27 mouse cellular contexts compared by ENCODE assay signal in the genomic region with DNA sequence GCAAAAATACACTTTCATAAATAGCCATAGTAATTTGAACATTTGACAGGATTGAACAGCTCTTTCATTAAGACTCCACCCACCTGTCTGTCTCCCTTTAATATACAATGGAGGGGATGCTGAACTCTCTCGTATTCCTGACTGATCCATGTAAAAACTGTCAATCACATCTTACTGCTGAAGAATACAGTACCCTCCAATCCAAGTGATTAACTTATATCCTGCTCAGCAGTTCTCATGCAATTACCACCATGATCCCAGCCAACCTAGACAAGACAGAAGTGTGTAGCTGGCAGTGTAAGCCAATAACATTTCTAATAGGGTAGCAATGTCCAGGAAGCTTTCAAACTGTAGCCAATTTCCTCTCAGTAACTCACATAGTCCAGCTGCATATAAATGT.
"Had no signal": no experiment of that assay in that cellular context is flagged by ENCODE, and none has a peak within 500 bp of the region (broad histone marks: within the 10 kb centered on the region; RNA-seq: fewer than 3 reads in every experiment).

No protein-coding gene starts in this region.

- H3K27me3 ChIP-seq: heart, embryonic 12.5 days; hindbrain, embryonic 12.5 days; hindbrain, embryonic 15.5 days; limb, embryonic 13.5 days; limb, embryonic 15.5 days; liver, embryonic 12.5 days had no signal

- H3K27ac ChIP-seq: gastrocnemius, adult 2 months; heart, adult 2 months; heart, embryonic 10.5 days; hindbrain, embryonic 10.5 days; hindbrain, embryonic 12.5 days; hindbrain, embryonic 15.5 days; hindbrain, postnatal 0 days; layer of hippocampus, adult 2 months; left cerebral cortex, adult 2 months; limb, embryonic 13.5 days; limb, embryonic 15.5 days; liver, embryonic 12.5 days; liver, embryonic 14.5 days had no signal

- H3K36me3 ChIP-seq: heart, embryonic 10.5 days; heart, embryonic 12.5 days; hindbrain, embryonic 10.5 days; hindbrain, embryonic 12.5 days; hindbrain, embryonic 15.5 days; limb, embryonic 13.5 days; limb, embryonic 15.5 days; liver, embryonic 12.5 days had no signal

- DNase-seq: gastrocnemius, adult 2 months; gastrocnemius, postnatal 14 days; gastrocnemius, postnatal 36 days; heart, adult 11 months; heart, adult 2 months; heart, postnatal 10 days; heart, postnatal 4 days; kidney, adult 11 months; kidney, adult 8-10 months; kidney, postnatal 10 days; kidney, postnatal 25 days; kidney, postnatal 4 days; left cerebral cortex, postnatal 4 days; lung, adult 18-20 months had no signal

- H3K4me1 ChIP-seq: hindbrain, embryonic 10.5 days; hindbrain, embryonic 12.5 days; hindbrain, embryonic 15.5 days; limb, embryonic 13.5 days; limb, embryonic 15.5 days; liver, embryonic 12.5 days had no signal

- H3K4me3 ChIP-seq: gastrocnemius, adult 2 months; heart, adult 2 months; heart, embryonic 10.5 days; heart, embryonic 12.5 days; hindbrain, embryonic 10.5 days; hindbrain, embryonic 12.5 days; hindbrain, embryonic 15.5 days; layer of hippocampus, adult 2 months; left cerebral cortex, adult 2 months; limb, embryonic 13.5 days; limb, embryonic 15.5 days; liver, embryonic 12.5 days had no signal

- ATAC-seq: hindbrain, postnatal 0 days; intestine, embryonic 16.5 days; liver, embryonic 12.5 days had no signal

- H3K9ac ChIP-seq: heart, embryonic 12.5 days; hindbrain, embryonic 12.5 days; hindbrain, embryonic 15.5 days; limb, embryonic 13.5 days; limb, embryonic 15.5 days; liver, embryonic 12.5 days; liver, embryonic 14.5 days had no signal

- H3K9me3 ChIP-seq: heart, embryonic 10.5 days; heart, embryonic 12.5 days; hindbrain, embryonic 10.5 days; hindbrain, embryonic 12.5 days; hindbrain, embryonic 15.5 days; limb, embryonic 13.5 days; limb, embryonic 15.5 days; liver, embryonic 12.5 days had no signal

- H3K4me2 ChIP-seq: heart, embryonic 12.5 days; hindbrain, embryonic 12.5 days; hindbrain, embryonic 15.5 days; limb, embryonic 13.5 days; limb, embryonic 15.5 days; liver, embryonic 12.5 days had no signal
